Mouse (Mus musculus) urinary bladder, adult 18-20 months (tissue): ENCODE measurements at regions not wholly inside any gene's neighbourhood (a gene's known extent, or its start where the extent isn't known, plus 50 kb on each side); places are given as distances from the start of the nearest gene placed in this dataset.

Experiments used
- DNase-seq, 2 experiments: peaks; one replicate each; pipeline ENCODE4 v3.0.0; 2022; ENCODE audit warnings: low spot score in 2 of 2, mixed read lengths in 2 of 2

DNA sequence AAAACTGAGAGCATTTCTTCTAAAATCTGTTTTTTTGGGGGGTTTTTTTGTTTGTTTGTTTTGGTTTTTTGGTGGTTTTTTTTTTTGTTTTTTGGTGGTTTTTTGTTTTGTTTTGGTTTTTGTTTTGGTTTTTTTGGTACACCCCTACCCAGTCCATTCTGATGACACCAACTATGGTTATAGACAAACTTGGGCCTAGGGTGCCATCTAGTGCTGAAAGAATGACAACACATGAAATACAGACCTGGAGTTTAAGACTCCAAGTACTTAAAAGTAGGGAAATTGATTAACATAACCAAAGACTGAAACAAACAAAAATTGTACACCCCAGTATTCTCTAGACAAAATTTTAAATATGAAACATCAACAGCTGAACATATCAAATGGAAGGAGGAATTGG, 76.0 kb upstream of the Ano5 start:
- peak in 1 of 2 experiments; percentile 1 for DNase-seq

DNA sequence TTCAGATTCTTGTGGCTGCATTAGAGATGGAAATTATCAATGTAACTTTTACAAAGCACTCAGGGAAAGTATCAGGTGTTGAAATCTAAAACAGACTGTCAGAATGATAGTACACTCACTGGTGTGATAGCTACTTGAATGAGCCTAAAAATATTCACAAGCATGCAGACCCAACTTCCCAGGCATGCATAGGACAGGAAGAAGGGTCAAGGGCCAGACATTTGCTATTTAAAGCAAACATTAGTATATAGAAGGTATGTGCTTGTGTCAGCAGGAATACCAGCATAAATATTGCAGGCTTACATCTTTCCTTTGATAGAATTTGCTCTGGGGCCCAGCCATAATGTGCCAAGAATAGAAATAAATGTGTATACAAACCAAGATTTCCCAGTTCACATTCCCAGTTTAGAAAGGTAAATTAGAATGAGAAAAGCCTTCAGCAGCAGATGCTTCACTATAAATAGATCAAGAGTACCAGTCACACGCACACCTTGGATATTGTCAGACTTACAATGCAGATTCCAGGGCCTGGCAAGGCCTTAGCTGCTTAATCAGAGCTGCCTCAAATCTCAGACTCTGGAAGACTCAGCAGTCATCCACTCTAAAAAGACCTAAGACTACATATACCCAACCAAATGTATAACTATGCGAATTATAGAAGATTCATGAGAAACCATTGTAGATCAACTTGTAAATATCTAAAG, 55.7 kb upstream of the Ano5 start:
- DNase-seq: no peak

DNA sequence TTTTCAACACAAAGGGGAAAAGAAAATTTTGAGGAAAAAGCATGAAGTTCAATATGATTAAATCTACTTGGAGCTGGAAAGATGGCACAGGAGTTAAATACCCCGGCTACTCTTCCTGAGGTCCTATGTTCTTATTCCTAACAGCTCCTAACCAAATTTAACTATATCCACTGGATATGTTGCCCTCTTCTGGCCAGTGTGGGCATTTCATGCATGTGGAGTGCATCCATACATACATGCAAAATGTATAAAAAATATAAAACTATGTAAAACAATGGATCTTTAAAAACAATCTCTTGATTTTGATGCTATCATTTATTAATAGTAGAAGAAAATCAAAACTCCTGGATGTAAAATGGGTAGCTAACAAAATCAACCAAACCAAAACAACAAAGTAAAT, 52.1 kb upstream of the Ano5 start:
- no peak for DNase-seq
